Mouse (Mus musculus) hindbrain, embryonic 12.5 days (tissue): ENCODE measurements around the gene Acot4. TPM values are rescaled to one million over a fixed set of nuclear protein-coding genes. Genes with fewer than 3 reads are reported as not detected.
A peak's percentile ranks its signal among the peaks of the same experiment; 100 is the strongest.
"Not testable (repeated sequence)": the region's sequence is repeated elsewhere in the genome, so short reads cannot be mapped to it uniquely, and the experiment has no call there.

ENCODE experiments used
- ATAC-seq: fragments of 200-750 bp; cut with Nextera tagmentation; 2 replicates; pipeline ENCODE4 v1.8.0; 2017; ENCODE audit warnings: moderate TSS enrichment; ENCODE audit not compliant: low FRiP score
- H3K27ac ChIP-seq: fragments of 300-500 bp; sonication (generic); 2 replicates; pipeline ENCODE4 v1.5.1; 2016; ENCODE audit warnings: mild to moderate bottlenecking
- H3K27me3 ChIP-seq: fragments of 300-500 bp; sonication (generic); 2 replicates; pipeline ENCODE4 v1.6.1; 2016; ENCODE audit warnings: mild to moderate bottlenecking
- H3K36me3 ChIP-seq: fragments of 300-500 bp; sonication (generic); 2 replicates; pipeline ENCODE4 v1.6.1; 2016; ENCODE audit warnings: mild to moderate bottlenecking
- H3K4me1 ChIP-seq: fragments of 300-500 bp; sonication (generic); 2 replicates; pipeline ENCODE4 v1.6.1; 2016
- H3K4me2 ChIP-seq: fragments of 300-500 bp; sonication (generic); replicated peaks from 2 replicates; pipeline ENCODE4 v1.6.1; 2016; ENCODE audit warnings: mild to moderate bottlenecking
- H3K4me3 ChIP-seq: fragments of 300-500 bp; sonication (generic); 2 replicates; pipeline ENCODE4 v1.5.1; 2016; ENCODE audit warnings: mild to moderate bottlenecking
- H3K9ac ChIP-seq: fragments of 300-500 bp; sonication (generic); 2 replicates; pipeline ENCODE4 v1.6.1; 2016; ENCODE audit warnings: mild to moderate bottlenecking, moderate library complexity
- H3K9me3 ChIP-seq: fragments of 300-500 bp; sonication (generic); replicated peaks from 2 replicates; pipeline ENCODE4 v1.6.1; 2016; ENCODE audit warnings: mild to moderate bottlenecking
- WGBS: fragments of 180-500 bp; shearing (Covaris S2); methylation state at CpG from one replicate; pipeline ENCODE4 v1.1.7; 2016; 5-methylcytosine and 5-hydroxymethylcytosine counted together
- polyA plus RNA-seq: library from polyadenylated mRNA; unstranded; fragments of >200 nt; fragmentation: Nextera tagmentation; extraction: Ambion mirVana; gene quantifications from 2 replicates; pipeline ENCODE4 v1.2.1, GENCODE M21; 2016

Gene Acot4
- polyA plus RNA-seq, 1 experiment from 2014 or later = 0.59 TPM

GRCm38 (mm10) chr12:84011251-84012040, 26.7 kb upstream of the Acot4 start:
- H3K4me2 ChIP-seq = peak overlapping the region; percentile 54
- H3K4me1 ChIP-seq = peaks cover 28% of the 10 kb centered on the region
- H3K36me3 ChIP-seq = peaks cover 6% of the 10 kb centered on the region; the same call in 1 of the 2 replicates
- no peaks in the 10 kb centered on the region for H3K27me3 ChIP-seq
- whole genome bisulfite sequencing = 36% methylated on average over 12 of the region's 12 CpGs
- H3K9ac ChIP-seq = peak overlapping the region; percentile 1; the same call in 1 of the 2 replicates
- peak; percentile 75 for ATAC-seq
- no peaks in the 10 kb centered on the region for H3K9me3 ChIP-seq
- H3K4me3 ChIP-seq = peak overlapping the region; percentile 46
- H3K27ac ChIP-seq = peak overlapping the region; percentile 73

- H3K27ac ChIP-seq = no peak overlapping the region
- H3K27me3 ChIP-seq = no peaks in the 10 kb centered on the region
- 68% methylated on average over 6 of the region's 6 CpGs for WGBS
- peaks cover 28% of the 10 kb centered on the region for H3K4me1 ChIP-seq
- H3K9ac ChIP-seq = no peak overlapping the region
- H3K9me3 ChIP-seq = no peaks in the 10 kb centered on the region
- no peak overlapping the region for H3K4me3 ChIP-seq
- H3K4me2 ChIP-seq = no peak overlapping the region
- peaks cover 6% of the 10 kb centered on the region; the same call in 1 of the 2 replicates for H3K36me3 ChIP-seq
- no peak for ATAC-seq
Observed at GRCm38 (mm10) chr12:84013130-84013529, 25.0 kb upstream of the Acot4 start.

- no peak overlapping the region for H3K9ac ChIP-seq
- WGBS = 92% methylated on average over 7 of the region's 7 CpGs
- no peak for ATAC-seq
- H3K9me3 ChIP-seq = no peaks in the 10 kb centered on the region
- H3K4me3 ChIP-seq = no peak overlapping the region
- no peak overlapping the region for H3K4me2 ChIP-seq
- H3K27me3 ChIP-seq = no peaks in the 10 kb centered on the region
- H3K4me1 ChIP-seq = peaks cover 27% of the 10 kb centered on the region
- no peak overlapping the region for H3K27ac ChIP-seq
- H3K36me3 ChIP-seq = peaks cover 6% of the 10 kb centered on the region; the same call in 1 of the 2 replicates
Observed at GRCm38 (mm10) chr12:84013701-84014100, 24.5 kb upstream of the Acot4 start.

- H3K27me3 ChIP-seq, H3K4me3 ChIP-seq, ATAC-seq, H3K36me3 ChIP-seq, H3K4me2 ChIP-seq, H3K9ac ChIP-seq, H3K4me1 ChIP-seq, H3K27ac ChIP-seq, H3K9me3 ChIP-seq: not testable (repeated sequence)
- 68% methylated on average over 7 of the region's 7 CpGs for WGBS
Observed at GRCm38 (mm10) chr12:84020528-84020927, 17.7 kb upstream of the Acot4 start.

- WGBS = 94% methylated on average over 4 of the region's 4 CpGs
- not testable (repeated sequence) for ATAC-seq
Observed at GRCm38 (mm10) chr12:84022266-84022665, 15.9 kb upstream of the Acot4 start.

GRCm38 (mm10) chr12:84023052-84023745, 15.0 kb upstream of the Acot4 start:
- Histone ChIP-seq H3K27ac (peak overlapping the region; percentile 7; the same call in 1 of the 2 replicates), H3K36me3 (no peaks in the 10 kb centered on the region)
- WGBS = 82% methylated on average over 9 of the region's 9 CpGs

More at GRCm38 (mm10) chr12:84022266-84022665, 15.9 kb upstream of the Acot4 start:
- not testable (repeated sequence) for H3K27me3 ChIP-seq, H3K4me2 ChIP-seq, H3K9me3 ChIP-seq, H3K36me3 ChIP-seq, H3K27ac ChIP-seq, H3K4me3 ChIP-seq, H3K4me1 ChIP-seq, H3K9ac ChIP-seq

GRCm38 (mm10) chr12:84025888-84026287, 12.3 kb upstream of the Acot4 start:
- Histone ChIP-seq H3K27ac (no peak overlapping the region), H3K9ac (no peak overlapping the region), H3K4me3 (no peak overlapping the region), H3K36me3 (no peaks in the 10 kb centered on the region), H3K27me3 (no peaks in the 10 kb centered on the region), H3K4me2 (no peak overlapping the region), H3K4me1 (no peaks in the 10 kb centered on the region), H3K9me3 (no peaks in the 10 kb centered on the region)
- ATAC-seq = no peak
- WGBS = 81% methylated on average over 7 of the region's 7 CpGs

More at GRCm38 (mm10) chr12:84023052-84023745, 15.0 kb upstream of the Acot4 start:
- Histone ChIP-seq H3K4me1 (no peaks in the 10 kb centered on the region), H3K9me3 (no peaks in the 10 kb centered on the region), H3K4me2 (no peak overlapping the region), H3K27me3 (no peaks in the 10 kb centered on the region), H3K9ac (no peak overlapping the region), H3K4me3 (no peak overlapping the region)
- no peak for ATAC-seq

- WGBS = 29% methylated on average over 3 of the region's 3 CpGs
- not testable (repeated sequence) for H3K4me1 ChIP-seq, H3K4me3 ChIP-seq, H3K9ac ChIP-seq, H3K36me3 ChIP-seq, H3K9me3 ChIP-seq, ATAC-seq, H3K4me2 ChIP-seq, H3K27ac ChIP-seq, H3K27me3 ChIP-seq
Observed at GRCm38 (mm10) chr12:84028328-84028727, 9.9 kb upstream of the Acot4 start.

- 87% methylated on average over 1 of the region's 1 CpGs for WGBS
- H3K9me3 ChIP-seq, H3K4me1 ChIP-seq, ATAC-seq, H3K4me3 ChIP-seq, H3K4me2 ChIP-seq, H3K27ac ChIP-seq, H3K9ac ChIP-seq, H3K27me3 ChIP-seq, H3K36me3 ChIP-seq: not testable (repeated sequence)
Observed at GRCm38 (mm10) chr12:84029043-84029442, 9.1 kb upstream of the Acot4 start.

GRCm38 (mm10) chr12:84030659-84031332, 7.4 kb upstream of the Acot4 start:
- ATAC-seq = 0 out of 2 replicates have a peak, but pooled peaks have one; percentile 60
- H3K4me3 ChIP-seq = no peak overlapping the region
- no peaks in the 10 kb centered on the region for H3K27me3 ChIP-seq
- H3K27ac ChIP-seq = no peak overlapping the region
- 69% methylated on average over 4 of the region's 4 CpGs for WGBS
- H3K9ac ChIP-seq = no peak overlapping the region
- no peaks in the 10 kb centered on the region for H3K4me1 ChIP-seq
- no peaks in the 10 kb centered on the region for H3K36me3 ChIP-seq
- H3K4me2 ChIP-seq = no peak overlapping the region
- H3K9me3 ChIP-seq = no peaks in the 10 kb centered on the region

- Histone ChIP-seq H3K4me3 (no peak overlapping the region), H3K27ac (no peak overlapping the region), H3K27me3 (peaks cover 5% of the 10 kb centered on the region; the same call in 1 of the 2 replicates), H3K4me2 (no peak overlapping the region), H3K4me1 (no peaks in the 10 kb centered on the region), H3K36me3 (no peaks in the 10 kb centered on the region), H3K9me3 (no peaks in the 10 kb centered on the region), H3K9ac (no peak overlapping the region)
- WGBS = 93% methylated on average over 4 of the region's 4 CpGs
- ATAC-seq = no peak
Observed at GRCm38 (mm10) chr12:84032854-84033253, 5.3 kb upstream of the Acot4 start.

GRCm38 (mm10) chr12:84033302-84033701, 4.9 kb upstream of the Acot4 start:
- not testable (repeated sequence) for H3K36me3 ChIP-seq, H3K4me1 ChIP-seq, H3K4me2 ChIP-seq, ATAC-seq, H3K27me3 ChIP-seq, H3K9ac ChIP-seq, H3K27ac ChIP-seq, H3K9me3 ChIP-seq, H3K4me3 ChIP-seq
- WGBS = 82% methylated on average over 2 of the region's 2 CpGs
